Mouse (Mus musculus) MEL-GATA-1-ER (cell line): ENCODE data around the gene Mesp2.
"Not testable (repeated sequence)": the region's sequence is repeated elsewhere in the genome, so short reads cannot be mapped to it uniquely, and the experiment has no call there.

ENCODE experiments used
- DNase-seq: peaks from one replicate; pipeline ENCODE4 v3.0.0-alpha.2; 2012; ENCODE audit warnings: low read depth; ENCODE audit errors: extremely low read depth

Mesp2 gene

DNA sequence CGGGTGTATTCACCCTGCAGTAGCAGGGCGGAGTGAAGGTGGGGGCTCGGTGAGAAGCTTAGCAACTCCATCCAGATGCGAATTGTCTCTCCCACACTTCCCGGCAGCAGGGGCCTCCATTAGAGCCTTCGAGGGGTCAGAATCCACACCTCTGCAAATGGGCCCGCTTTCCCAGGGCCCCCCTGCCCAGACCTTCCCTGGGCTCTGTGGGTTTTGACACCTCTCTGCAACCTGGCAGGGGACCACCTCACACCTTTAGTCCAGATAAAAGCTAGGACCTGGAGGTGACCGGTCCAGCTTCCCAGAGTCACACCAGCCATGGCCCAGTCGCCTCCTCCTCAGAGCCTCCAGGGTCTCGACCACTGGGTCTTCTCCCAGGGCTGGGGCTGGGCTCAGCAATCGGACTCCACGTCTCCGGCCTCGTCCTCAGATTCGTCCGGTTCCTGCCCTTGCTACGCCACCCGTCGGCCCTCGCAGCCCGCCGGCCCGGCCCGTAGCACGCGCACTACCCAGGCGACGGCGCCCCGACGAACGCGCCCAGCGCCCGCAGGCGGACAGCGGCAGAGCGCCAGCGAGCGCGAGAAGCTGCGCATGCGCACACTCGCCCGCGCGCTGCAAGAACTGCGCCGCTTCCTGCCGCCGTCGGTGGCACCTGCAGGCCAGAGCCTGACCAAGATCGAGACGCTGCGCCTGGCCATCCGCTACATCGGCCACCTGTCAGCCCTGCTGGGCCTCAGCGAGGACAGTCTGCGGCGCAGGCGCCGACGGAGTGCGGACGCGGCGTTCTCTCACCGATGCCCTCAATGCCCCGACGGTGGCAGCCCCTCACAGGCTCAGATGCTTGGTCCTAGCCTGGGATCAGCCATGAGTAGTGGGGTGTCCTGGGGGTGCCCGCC, at the start of gene Mesp2:
Gene Mesp2 (plus strand): TSS at position 117 of the 896 bp plus-strand sequence.
- DNase-seq, result no peak

DNA sequence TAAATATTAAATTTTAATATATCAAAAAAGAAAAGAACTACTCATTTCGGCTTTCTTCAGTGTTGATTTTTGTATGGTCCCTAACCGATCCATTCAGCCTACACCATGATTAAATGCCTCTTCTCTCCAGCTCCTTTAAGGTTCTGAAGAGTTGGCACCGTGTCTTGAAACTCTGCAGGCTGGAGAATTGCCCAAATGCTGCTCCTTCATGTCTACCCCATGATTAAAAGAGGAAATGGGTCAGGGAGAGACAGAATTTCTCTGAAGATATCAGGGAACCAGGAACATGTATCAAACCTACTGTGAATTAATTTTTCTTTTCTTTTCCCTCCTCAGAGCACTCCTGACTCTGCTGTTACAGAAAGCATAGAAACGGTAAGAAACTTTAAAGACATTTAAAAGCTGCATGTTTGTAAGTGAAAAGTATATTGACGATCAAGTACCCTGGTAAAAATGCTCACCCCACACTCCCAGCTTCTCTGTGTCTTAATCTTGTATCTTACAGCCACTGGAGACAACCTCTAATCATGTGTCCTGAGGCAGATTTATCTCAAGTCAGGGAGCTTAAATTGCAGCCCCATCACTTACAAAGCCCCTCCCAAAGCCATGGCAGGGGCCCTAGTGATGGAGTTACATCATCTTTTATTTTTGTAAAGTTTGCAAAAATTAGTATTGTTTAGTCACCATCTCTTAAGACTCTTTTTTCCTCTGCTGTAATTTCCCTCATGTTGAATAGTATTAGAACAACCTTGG, 49.2 kb upstream of the Mesp2 start:
- no peak for DNase-seq

DNA sequence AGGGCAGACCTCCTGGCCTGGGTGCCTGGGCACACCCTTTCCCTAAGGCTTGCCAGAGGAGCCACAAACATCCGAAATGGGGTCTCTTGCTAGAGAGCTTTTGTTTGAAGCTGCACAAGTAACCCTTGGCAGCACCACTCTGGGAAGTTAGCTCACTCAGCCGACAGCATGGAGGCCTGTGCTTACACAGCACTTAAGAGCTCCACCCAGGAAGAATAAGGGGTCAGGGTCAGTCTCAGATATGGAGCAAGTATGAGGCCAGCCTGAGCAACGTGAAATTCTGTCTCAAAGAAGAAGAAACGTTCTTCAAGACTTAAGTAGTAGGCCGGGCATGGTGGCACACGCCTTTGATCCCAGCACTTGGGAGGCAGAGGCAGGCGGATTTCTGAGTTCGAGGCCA, 48.4 kb upstream of the Mesp2 start:
- DNase-seq, result no peak

DNA sequence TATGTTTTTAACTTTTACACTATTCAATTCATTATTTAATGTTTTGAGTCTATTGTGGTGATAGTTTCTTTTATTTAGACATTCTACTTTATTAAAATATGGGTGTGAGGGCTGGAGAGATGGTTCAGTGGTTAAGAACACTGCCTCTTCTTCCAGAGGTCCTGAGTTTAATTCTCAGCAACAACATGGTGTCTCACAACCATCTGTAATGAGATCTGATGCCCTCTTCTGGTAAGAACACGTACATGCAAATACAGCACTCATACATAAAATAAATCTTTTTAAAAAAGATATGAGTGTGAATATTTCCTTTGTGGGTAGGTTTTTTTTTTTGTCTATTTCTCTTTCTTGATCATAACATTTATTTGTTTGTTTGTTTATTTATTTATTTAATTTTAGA, 44.5 kb upstream of the Mesp2 start:
- DNase-seq, result no peak

DNA sequence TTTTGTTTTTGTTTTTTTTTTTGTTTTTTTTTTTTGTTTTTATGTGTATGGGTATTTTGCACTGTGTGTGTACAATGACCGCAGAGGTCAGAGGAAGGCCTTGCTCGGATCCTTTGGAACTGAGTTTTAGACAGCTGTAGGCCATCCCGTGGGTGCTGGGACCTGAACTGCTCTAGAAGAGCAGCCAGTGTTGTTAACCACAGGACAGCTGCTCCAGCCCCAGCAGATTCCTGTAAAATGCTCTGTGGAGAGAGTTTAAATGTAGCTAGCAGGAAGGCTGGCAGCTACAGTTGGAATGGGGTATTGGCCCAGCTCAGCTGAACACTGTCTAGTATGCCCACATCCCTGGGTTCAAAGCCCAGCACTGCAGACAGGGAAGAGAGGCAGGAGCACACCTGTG, 40.9 kb upstream of the Mesp2 start:
- DNase-seq, result no peak

DNA sequence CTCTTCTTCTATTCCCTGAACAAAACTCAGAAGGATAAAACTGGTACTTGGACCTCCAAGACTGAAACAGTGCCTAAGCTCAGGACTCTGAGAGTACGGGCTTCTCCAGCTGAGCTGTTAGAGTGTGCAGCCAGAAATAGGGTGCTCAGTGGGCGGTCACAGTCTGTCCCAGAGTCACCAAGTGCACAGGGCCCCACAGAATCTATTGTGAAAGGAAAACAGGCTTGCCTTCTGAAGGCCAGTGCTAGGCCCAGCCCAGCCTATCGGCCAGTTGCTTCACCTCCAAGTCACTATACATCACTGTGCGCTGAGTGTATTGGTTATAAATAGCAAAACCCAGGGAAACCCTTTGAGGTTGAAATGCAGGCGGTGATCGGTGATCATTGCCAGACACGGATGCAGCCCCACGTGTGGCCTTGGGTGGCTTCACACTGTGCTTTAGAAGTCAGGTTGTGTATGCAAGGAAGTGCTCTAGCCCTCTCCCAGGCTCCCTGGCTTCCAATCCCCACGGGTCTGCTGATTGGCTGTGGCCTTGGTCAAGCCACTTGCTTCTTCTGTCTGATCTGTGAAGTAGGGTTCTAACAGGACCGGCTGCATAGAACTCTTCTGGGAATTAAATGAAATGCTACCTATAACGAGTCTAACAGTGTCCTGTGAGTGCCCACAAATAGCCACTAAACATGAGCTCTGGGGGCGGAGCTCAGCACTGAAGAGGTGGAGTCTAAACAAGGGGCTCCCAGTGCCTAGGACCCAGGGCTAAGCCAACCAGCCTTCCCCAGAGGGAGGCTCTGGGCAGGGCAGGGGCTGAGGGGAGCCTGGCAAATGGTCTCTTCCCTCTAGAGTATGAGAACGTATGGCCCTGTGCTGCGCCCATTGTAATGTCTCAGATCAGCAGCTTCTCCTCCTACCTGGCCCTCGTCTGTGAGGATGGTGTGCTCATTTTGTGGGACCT, 38.7 kb upstream of the Mesp2 start:
- DNase-seq, result no peak

DNA sequence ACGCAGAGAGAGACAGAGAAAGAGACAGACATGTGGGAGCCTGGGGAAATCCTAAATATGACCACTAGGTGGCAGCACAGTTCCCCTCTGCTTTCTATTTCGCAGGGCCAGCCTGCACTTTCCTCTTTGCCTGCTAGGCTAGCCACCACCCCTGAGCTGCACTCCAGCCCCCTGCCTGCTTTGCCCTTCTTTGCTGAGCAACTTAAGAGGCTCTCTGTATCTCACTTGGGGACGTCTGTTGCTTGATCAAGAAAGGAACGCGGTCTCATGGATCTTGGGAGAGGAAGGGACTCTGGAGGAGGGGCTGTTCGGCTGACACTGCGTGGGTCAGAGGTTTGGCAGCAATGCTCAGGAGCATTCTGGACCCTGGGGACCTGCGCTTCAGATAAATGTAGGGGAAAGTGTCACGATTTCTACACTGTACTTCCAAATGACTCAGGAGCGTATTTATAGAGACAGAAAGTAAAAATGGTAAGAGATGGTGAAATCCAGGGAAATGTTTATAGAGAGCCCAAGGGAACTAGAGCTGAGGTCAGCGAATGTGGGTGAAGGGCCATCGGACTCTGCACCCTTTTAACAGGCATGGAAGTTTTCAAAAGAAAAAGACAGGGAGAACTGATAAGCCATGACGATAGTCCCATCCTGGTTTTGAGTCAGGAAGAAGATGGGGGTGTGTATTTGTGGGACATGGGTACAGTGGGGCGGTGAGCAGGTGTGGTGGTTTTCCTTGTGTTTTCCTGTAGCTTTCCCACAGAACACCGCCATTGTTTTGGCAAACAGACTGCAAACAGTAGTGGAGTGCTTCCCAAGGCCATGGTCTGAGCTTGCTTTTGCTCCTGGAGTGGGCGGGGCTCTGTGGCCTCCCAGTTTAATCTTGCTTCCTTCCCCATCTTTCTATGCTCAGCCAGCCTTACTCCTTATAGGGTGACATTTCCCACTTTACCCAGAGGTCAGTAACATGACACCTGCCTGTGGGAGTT, 29.6 kb upstream of the Mesp2 start:
- peak; percentile 62 for DNase-seq

DNA sequence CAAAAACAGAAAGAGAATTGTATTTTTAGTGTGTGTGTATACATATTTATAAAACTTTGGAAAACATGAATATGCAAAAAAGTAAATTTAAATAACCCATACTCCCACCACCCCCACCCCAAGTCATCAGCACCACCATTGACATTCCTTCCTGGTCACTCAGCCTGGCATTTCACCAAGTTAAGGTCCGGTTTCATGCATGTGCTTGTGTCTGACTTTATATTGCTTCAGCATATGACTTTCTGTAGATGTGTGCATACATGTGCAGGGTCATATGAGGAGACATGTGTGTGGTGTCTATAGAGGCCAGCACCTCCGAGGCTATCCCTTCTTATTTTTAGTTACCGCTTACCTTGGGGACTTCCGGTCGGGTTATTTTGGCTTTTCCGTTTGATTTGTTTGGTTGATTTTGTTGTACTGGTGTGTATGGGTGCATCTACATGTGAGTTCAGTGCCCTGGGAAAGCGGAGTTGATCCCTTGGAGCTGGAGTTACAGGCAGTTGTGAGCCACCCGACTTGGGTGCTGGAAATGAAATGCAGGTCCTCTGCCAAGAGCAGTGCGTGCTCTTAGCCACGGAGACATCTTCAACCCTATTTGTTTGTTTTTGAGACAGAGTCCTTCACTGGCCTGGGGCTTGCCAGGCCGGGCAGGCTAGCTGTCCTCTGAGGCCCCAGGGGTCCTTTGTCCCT, 28.6 kb upstream of the Mesp2 start:
- DNase-seq, result no peak

DNA sequence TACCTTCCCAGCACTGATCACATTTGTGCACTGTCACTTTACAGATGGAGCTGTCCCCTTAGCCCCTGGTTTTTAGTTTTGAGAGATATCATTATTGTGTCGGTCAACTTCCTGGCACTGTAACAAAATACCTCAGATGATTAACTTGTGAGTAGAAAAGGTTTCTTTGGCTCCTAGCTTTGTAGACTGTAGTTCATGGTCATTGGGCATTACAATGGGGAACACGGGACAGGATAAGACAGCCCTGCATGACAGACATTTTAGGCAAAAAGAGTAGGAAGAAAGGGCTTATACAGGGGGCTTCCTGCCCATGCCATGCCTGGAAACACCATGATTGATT, 28.0 kb upstream of the Mesp2 start:
- no peak for DNase-seq

DNA sequence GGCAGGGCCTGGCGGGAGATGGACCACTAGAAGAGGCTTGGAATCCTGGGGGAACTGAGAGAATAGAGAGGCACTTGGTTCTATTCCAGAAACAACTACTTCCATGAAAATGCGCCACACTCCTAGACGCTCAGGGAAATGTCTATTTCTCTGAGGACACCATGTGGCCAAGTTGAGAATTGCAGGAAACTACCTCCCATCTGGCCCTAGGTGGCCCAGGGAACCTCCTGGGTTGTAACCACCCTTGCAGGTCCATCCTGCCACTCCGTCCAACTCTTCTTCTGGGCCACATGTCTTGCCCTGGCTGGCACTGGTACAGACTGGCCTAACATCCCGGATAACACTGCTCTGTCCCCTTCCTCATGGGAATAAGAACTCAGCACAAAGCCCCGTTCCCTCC, 24.2 kb upstream of the Mesp2 start:
- no peak for DNase-seq

DNA sequence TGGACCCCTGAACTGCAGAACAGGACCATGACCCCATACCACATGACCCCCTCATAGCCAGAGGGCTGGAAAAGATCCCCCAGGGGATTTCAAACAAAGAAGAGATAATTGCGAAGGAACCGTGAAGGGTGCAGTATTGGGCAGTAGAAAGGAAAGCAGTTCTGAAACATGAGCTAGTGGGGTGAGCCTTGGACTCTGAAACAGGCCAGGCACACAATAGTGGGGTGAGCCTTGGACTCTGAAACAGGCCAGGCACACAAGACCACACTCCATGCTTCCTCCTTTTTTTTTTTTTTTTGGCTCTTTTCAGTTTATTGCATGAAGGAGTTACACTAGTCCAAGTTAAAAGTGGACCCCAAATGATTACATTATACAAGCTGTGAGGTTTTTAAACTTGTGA, 20.7 kb upstream of the Mesp2 start:
- DNase-seq, result not testable (repeated sequence)

DNA sequence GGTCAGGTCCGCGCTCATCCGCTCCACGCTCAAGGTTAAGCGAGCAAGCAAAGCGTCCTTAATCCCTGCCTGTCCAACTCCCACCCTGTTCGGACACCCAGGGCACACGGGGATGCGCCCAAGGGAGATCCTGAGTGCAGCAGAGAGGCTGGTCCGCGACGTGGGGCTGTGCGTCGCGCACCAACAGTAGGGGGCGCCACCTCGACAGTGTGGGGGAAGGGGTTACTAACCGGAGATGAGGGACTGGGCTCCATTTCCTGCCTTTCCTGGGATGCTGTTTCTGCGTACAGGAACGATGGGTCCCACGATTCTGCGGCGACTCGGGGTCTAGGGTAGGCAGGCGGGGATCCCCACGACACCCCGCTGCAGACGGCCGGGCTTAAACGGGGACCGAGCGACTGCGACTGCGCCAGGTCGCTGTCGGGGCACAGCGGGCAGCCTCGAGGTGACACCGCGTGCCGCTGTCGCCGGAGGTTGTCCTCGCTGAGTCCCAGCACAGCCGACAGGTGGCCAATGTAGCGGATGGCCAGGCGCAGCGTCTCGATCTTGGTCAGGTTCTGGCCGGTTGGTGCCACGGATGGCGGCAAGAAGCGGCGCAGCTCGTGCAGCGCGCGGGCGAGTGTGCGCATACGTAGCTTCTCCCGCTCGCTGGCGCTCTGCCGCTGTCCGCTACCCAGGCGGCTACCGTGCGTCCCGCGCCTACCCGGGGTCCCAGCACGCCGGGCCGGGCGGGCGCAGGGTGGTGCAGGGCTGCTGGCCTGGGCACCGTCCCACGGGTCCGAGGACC, 17.7 kb upstream of the Mesp2 start:
- no peak for DNase-seq

DNA sequence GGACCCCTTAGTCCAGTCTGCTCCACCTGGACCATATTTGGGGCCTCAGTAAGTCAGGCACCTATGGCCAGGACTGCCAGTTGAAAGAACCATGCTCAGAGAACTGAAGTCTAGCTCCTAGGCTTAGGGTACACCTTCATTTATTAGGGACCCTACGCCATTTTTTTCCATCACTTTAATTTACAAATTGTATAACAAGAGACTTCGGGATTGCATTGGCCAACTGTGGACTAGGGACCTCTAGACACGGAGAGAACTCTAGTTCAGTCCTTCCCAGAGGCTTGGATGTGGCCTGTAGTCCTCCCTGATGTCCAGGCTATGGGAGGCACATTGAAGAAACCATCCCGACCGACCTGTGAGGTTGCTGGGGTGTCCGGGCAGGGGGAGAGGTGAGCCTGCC, 16.8 kb upstream of the Mesp2 start, which contains the start of gene Mesp1:
Gene Mesp1 (minus strand): TSS at position 101 of the 400 bp plus-strand sequence.
- no peak for DNase-seq

DNA sequence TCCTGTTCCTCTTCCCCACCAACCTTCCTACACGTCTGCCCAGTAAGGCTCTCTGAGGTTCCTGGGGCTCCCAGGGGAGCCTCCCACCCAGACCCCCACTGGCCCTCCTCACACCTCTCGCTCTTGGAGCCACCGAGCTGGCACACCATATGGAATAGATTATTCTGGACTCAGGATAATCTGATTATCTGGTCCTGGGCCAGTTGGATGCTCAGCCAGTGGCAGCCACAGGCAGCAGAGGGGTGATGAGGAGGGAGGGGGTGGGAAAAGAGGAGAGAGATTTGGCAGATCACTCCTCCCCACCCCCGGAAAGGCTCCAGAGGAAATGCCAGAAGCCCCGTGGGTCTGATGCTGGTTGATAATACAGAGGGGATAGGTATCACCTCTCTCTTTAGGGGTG, 11.9 kb upstream of the Mesp2 start:
- no peak for DNase-seq

DNA sequence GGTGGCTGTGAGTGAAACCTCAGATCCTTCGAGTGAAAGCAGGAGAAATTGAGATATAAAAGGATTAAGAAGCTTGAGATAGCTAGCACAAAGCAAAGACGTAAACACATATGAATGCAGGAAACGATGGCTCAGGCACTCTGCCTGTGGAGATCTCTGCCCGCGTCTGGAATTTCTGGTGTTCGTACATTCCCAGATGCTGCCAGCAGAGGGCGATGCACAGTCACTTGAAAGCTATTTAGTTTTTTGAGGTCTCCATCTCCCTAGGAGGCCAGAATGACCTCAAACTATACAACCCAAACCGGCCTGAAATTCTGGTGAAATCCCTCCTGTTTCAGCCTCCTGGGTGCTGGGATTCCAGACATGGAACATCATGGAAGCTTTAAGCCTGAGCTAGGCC, 11.5 kb upstream of the Mesp2 start:
- DNase-seq, result peak; percentile 43

DNA sequence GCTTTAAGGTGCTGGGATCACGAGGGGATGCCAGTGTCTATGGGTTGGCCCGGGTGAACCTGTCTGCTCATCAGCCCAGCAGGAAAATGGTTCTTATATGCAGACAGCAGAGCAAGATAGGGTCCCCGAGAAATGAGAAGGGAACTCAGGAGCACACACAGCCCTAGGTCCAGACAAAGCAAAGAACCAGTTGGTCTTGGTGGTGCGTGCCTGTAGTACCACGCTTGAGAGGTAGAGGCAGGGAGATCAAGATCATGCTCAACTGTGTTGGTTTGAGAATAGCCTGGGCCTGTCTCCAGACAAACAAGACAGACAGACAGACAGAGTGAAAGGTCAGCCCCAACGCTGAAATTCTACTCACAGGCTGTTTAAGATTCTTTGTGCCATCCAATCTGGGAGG, 11.0 kb upstream of the Mesp2 start:
- DNase-seq, result no peak

DNA sequence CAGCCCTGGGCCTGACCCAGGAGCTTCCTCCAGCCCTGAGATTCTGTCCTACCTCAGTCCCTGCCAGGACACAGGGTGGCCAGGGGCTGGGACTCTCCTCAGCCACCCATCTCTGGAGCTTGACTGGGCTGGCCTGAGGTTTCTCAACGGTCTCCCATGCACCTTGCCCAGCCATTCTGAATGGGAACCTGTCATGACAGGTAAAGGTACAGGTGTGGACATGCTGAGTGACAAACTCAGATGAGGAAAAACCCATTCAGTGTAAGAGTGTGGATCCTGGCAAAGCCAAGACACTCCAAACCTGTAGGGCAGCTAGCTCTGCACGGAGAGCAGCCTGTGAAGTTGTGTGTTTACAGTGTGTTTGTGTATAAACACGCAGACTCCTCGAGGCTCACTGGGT, 10.2 kb upstream of the Mesp2 start:
- DNase-seq, result no peak

DNA sequence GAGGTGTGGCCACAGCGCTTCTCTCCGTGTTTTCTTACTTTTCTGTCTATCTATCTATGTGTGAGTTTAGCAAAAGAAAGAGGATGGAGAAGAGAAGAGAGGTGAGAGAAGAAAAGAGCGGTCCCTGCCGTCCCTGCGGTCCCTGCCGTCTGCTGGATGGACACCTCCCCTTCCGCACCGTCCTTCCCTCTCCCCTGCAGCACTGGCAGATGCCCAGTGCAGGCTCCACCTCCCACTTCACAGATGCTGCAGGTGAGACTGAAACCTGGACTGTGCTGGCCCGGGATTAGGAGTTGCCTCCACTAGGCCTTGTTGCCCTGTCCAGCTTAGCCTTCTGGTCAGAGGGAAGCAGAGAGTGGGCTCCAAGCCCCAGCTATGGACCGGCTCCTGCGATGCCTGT, 9.1 kb upstream of the Mesp2 start:
- DNase-seq, result no peak

DNA sequence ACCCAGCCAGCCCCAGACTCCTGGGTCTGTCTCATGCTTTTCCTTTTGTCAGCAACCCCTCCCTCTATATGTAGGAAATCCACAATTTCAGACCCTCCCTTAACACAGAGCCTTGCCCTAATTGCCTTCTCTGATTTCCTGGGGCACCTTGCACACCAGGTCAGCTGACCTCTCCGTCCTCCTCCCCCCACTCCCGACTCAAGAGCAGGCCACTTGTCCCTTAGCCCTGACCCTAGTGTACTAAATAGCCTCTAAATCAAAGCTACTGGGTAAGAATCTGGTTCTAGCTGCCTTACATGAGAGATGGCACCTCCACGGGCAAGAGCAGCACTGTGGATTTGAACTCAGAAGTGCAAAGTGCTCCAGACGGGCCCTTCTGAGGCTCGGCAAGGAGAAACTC, 8.5 kb upstream of the Mesp2 start:
- no peak for DNase-seq
